Mouse (Mus musculus): ENCODE results near the gene Sugp1.
"Not testable (repeated sequence)": the region's sequence is repeated elsewhere in the genome, so short reads cannot be mapped to it uniquely, and the experiment has no call there.

Gene Sugp1

GRCm38 (mm10) chr8:70043996-70044395 is 1.4 kb downstream of the Sugp1 start:
- no peak for DNase-seq (ENCODE audit: low read depth)

GRCm38 (mm10) chr8:70049662-70050061 is 7.0 kb downstream of the Sugp1 start:
- no peak for DNase-seq (ENCODE audit: low read depth)

GRCm38 (mm10) chr8:70050434-70050833 is 7.8 kb downstream of the Sugp1 start:
- not testable (repeated sequence) for DNase-seq (ENCODE audit: low read depth)

DNA sequence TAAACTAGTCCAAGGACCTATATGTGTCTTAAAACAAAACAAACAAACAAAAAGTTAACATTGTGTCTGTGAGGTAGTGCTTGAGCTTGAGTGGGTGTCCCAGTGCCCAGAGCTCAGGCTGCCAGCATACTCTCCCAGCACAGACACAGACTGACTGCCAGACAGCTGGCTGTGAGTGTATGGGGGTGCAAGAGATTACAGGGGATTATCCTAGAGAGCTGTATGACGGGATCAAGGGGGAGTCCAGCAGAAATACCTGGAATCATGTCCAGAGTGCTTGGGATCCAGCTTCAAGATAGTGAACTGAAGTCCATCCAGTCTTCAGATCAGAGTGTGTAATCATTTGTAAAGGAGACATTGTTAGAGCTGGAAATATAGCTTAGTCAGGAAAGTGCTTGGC is 15.1 kb downstream of the Sugp1 start:
- DNase-seq (ENCODE audit: low read depth): no peak

- DNase-seq (ENCODE audit: low read depth): no peak
Observed at GRCm38 (mm10) chr8:70071836-70072440, 29.3 kb downstream of the Sugp1 start.

- DNase-seq (ENCODE audit: low read depth): no peak
Observed at GRCm38 (mm10) chr8:70072441-70073069, 29.9 kb downstream of the Sugp1 start, which contains the start of gene Tm6sf2. Tm6sf2 (plus strand) TSS chr8:70072924.

- no peak for DNase-seq (ENCODE audit: low read depth)
Observed at GRCm38 (mm10) chr8:70073120-70073519, 30.5 kb downstream of the Sugp1 start.

- DNase-seq (ENCODE audit: low read depth): no peak
Observed at GRCm38 (mm10) chr8:70073682-70074081, 31.1 kb downstream of the Sugp1 start.

GRCm38 (mm10) chr8:70081976-70082375 is 39.4 kb downstream of the Sugp1 start:
- no peak for DNase-seq (ENCODE audit: low read depth)

GRCm38 (mm10) chr8:70083285-70083684 is 40.7 kb downstream of the Sugp1 start, which contains the start of gene Hapln4:
Hapln4 (plus strand) TSS chr8:70083457.
- DNase-seq (ENCODE audit: low read depth): peak; percentile 81

- DNase-seq (ENCODE audit: low read depth): no peak
Observed at GRCm38 (mm10) chr8:70084191-70085065, 41.8 kb downstream of the Sugp1 start.

- DNase-seq (ENCODE audit: low read depth): no peak
Observed at GRCm38 (mm10) chr8:70086151-70086550, 43.5 kb downstream of the Sugp1 start.

GRCm38 (mm10) chr8:70087237-70087636 is 44.6 kb downstream of the Sugp1 start:
- no peak for DNase-seq (ENCODE audit: low read depth)

- peak; percentile 30 for DNase-seq (ENCODE audit: low read depth)
Observed at GRCm38 (mm10) chr8:70087836-70088650, 45.4 kb downstream of the Sugp1 start.

DNA sequence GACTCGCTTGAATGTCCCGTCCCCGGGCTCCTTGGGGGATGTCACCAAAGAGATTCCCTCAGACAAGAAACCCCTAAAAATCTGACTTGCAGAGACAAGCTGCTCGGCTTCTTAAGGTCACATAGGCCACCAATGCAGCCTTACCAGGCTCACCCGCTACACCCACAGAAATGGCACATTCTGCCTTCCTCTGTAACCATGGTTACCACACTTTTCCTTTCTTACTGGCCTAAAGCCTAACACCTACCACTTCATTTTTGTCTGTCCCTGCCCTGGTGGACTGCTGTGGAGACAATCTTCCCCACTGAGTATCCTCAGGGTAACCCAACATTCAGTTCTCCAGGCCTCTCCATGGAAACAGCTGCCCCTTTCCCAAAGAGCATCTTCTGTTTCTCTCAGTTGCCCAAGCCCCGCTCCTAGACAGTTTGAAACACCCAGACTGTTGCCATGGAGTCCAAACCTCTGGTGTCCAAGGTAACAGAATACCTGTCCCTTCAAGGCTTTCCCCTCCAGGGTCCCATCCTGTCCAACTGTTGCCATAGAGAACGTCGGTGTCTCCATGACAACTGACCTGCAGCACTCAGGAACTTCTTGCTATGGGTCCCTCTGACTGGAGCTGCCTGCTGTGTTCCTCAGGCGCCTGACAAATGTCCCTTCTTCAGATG is 46.8 kb downstream of the Sugp1 start:
- no peak for DNase-seq (ENCODE audit: low read depth)

DNA sequence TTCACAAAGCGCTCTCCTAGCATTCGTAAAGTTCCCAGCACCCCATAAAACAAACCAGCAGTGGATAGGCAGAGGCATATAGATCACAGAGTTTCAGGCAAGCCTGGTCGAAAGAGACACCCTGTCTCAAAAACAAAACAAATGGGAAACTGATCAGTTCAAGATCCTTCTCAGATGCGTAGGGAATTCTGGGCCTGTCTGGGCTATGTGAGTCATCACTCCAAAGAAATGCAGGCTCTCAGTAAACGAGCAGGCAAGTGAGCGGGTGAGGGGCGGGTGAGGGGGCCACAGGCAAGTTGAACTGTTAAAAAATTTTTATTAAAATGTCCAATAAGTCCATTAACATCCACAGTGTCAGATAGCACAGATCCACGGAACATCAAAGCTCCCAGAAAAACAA is 50.2 kb downstream of the Sugp1 start:
- peak; percentile 76 for DNase-seq (ENCODE audit: low read depth)

DNA sequence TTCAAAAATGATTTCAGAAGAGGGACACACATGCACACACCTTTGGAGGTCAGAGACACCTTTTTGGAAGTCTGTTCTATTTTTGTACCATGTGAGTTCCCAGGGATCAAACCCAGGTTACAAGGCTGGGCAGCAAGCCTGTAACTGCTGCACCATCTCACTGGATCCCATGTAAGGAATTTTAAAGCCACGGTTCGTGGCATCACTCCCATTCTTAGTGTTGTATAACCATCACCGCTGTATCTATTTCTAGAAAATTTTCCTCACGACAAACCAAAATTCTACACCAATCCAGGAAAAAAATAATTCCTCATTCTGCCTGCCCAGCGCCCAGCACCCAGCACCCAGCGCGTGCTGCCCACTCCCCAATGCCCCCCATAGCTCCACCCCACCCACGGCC is 56.7 kb downstream of the Sugp1 start:
- DNase-seq (ENCODE audit: low read depth): no peak

- DNase-seq (ENCODE audit: low read depth): no peak
Observed at GRCm38 (mm10) chr8:70100241-70100640, 57.6 kb downstream of the Sugp1 start.

DNA sequence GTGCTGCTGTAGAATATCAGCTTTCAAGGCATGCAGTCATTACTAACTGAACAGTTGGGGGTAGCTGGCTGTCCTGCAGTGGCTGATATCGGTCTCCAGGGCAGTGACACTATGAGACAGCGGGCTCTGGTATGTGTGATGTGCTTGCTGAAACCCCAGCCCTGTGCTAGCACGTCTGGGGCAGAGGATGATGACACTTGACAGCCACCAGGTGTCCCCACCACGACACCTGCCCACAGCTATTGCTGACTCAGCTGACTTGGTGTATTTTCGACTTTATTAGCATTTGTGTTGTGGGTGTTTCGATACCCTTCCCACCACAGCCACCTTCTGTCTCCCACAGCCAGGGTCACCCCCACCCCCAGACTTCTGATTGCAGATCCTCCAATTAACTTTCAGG is 61.9 kb downstream of the Sugp1 start:
- peak; percentile 55 for DNase-seq (ENCODE audit: low read depth)

DNA sequence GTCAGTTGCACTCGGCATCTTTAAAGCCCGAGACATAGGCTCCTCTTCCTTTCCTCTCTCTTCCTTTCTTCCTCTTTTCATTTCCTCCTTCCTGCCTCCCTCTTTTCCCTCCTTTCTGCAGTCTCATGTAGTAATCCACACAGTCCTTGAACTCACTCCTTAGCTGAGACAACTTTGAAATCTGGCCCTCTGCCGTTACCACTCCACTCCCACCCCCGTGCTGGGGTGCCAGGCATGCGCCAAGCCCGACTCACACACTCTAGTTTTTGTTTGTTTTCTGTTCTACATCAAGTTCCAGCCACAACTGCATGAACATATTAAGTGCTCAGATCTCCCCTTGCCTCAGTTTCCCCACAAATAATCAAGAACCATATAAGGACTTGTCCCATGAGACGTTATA is 62.3 kb downstream of the Sugp1 start:
- DNase-seq (ENCODE audit: low read depth): no peak

GRCm38 (mm10) chr8:70110451-70110850 is 67.8 kb downstream of the Sugp1 start:
- no peak for DNase-seq (ENCODE audit: low read depth)

All from NIH3T3 (cell line).